Mouse (Mus musculus) erythroblast, embryonic 14.5 days (primary cell): Measurements from ENCODE around the gene Tmem216.

Experiments used
- GATA1 ChIP-seq: IDR thresholded peaks from 2 replicates; pipeline ENCODE4 v1.6.1; 2012; ENCODE audit warnings: low read length, inconsistent platforms, mixed read lengths
- TAL1 ChIP-seq: IDR thresholded peaks from 3 replicates; pipeline ENCODE4 v1.6.1; 2012; ENCODE audit warnings: low read length, inconsistent platforms, mixed read lengths

GRCm38 (mm10) chr19:10599648-10600047, 43.6 kb upstream of the Tmem216 start:
- TF ChIP-seq GATA1 (no peak), TAL1 (no peak)
